Mouse (Mus musculus): ENCODE data around the gene Rtkn2. TPM values are rescaled to one million over a fixed set of nuclear protein-coding genes. Genes with fewer than 3 reads are reported as not detected.

Gene Rtkn2
- polyA plus RNA-seq, 1 experiment from 2014 or later = 7.9 TPM

DNA sequence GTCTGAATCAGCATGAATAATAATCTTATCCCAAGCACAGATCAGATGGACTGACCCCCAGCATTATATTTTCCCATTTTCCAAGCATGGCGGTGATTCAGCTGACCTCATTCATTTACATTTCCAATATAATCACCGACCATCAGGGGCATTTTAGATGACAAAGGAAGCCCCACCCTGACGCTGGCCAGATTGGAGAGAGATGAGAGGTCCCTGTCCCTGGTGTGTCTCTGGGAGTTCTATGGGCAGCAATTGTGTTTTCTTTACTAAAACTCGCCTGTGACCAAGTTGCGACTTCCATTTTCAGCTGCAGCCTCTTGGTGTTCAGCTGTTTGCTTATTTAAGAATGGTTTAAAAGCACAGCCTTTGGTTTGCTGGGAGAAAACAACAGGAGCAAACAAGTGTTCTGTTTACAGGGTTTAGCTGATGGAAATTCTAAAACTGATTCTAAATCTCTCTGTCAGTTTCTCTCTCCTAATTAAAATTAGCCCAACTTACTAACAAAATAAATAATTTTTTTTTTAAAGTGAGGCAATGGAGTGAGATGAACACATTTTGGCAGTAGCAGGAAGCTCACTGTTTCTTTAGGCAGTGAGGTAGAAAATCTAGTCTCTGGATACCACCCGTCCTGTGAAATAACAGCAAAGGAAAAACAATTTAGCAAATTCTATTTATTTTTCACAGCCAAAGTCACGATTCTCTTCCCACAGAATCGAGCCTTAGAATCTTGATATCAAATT is 84.6 kb downstream of the Rtkn2 start:
- 53% methylated on average over 8 of the region's 8 CpGs for WGBS
- Histone ChIP-seq H3K27me3 (no peaks in the 10 kb centered on the region), H3K36me3 (no peaks in the 10 kb centered on the region), H3K27ac (replicated peaks) (no peak overlapping the region), H3K4me3 (replicated peaks) (no peak overlapping the region), H3K4me2 (replicated peaks) (no peak overlapping the region), H3K9me3 (replicated peaks) (no peaks in the 10 kb centered on the region), H3K4me1 (no peaks in the 10 kb centered on the region), H3K9ac (no peak overlapping the region)
- no peak for ATAC-seq (ENCODE audit: insufficient number of reproducible peaks, low FRiP score, low TSS enrichment, low read depth)

DNA sequence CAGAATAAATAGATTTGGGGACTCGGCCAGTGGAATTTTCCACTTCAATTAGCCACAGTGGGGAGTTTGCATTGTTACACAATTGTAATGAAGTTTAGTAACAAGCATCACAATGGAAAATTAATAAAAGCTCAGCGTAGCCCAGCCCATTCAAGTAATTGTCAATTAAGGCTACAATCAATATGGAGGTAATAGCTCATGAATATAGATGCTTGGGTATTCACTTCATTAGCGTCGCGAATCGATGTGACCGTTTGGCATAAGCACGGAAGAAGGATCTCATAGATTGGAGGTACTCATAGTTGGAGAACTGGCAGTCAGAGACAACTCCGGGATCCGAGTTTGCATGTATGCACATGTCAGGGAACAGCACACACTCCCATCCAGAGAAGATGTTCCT is 85.2 kb downstream of the Rtkn2 start:
- 83% methylated on average over 10 of the region's 10 CpGs for whole genome bisulfite sequencing
- Histone ChIP-seq H3K4me3 (replicated peaks) (no peak overlapping the region), H3K9ac (no peak overlapping the region), H3K9me3 (replicated peaks) (no peaks in the 10 kb centered on the region), H3K27ac (replicated peaks) (no peak overlapping the region), H3K4me1 (no peaks in the 10 kb centered on the region), H3K4me2 (replicated peaks) (no peak overlapping the region), H3K27me3 (no peaks in the 10 kb centered on the region), H3K36me3 (no peaks in the 10 kb centered on the region)
- no peak for ATAC-seq (ENCODE audit: insufficient number of reproducible peaks, low FRiP score, low TSS enrichment, low read depth)

DNA sequence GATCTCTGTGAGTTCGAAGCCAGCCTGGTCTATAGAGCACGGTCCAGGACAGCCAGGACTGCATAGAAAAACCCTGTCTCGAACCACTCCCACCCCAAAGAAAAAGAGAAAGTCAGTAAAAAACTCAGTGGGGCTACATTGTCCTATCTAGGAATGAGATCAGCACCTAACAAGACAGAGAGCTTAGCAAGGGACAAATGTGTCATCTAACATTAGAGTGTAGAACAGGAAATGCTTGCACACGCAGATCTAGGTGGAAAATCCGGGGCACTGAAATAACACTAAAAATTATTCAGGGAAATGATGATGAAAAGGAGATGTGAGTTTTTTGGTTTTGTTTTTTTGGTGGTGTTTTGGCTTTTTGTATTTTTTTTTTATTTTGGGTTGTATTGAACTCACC is 86.8 kb downstream of the Rtkn2 start:
- Histone ChIP-seq H3K4me1 (no peaks in the 10 kb centered on the region), H3K4me3 (replicated peaks) (no peak overlapping the region), H3K27me3 (no peaks in the 10 kb centered on the region), H3K27ac (replicated peaks) (no peak overlapping the region), H3K9ac (no peak overlapping the region), H3K4me2 (replicated peaks) (no peak overlapping the region), H3K9me3 (replicated peaks) (no peaks in the 10 kb centered on the region), H3K36me3 (no peaks in the 10 kb centered on the region)
- WGBS = 84% methylated on average over 5 of the region's 5 CpGs
- ATAC-seq (ENCODE audit: insufficient number of reproducible peaks, low FRiP score, low TSS enrichment, low read depth) = no peak

DNA sequence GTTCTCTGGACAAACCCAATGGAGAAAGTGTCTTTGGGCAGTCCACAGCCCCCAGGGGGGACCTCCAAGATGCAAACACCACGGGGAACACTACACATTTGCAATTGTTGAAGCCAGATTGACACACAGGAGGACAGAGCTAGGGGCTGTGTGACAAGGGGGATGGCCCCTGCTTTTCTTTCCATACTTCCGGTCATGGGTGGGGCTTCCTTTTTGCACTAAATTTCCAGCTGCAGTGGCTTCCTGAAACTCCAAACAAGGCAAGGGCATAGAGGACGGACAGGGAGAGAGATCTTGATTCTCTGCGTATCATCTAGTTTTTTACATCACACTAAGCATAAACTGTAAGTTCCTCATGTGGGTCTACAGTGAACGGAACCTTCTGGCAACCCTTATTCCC is 88.6 kb downstream of the Rtkn2 start:
- no peaks in the 10 kb centered on the region for H3K27me3 ChIP-seq
- H3K36me3 ChIP-seq = no peaks in the 10 kb centered on the region
- ATAC-seq (ENCODE audit: insufficient number of reproducible peaks, low FRiP score, low TSS enrichment, low read depth) = no peak
- H3K4me3 ChIP-seq (replicated peaks) = no peak overlapping the region
- H3K27ac ChIP-seq (replicated peaks) = no peak overlapping the region
- H3K4me1 ChIP-seq = no peaks in the 10 kb centered on the region
- no peak overlapping the region for H3K4me2 ChIP-seq (replicated peaks)
- H3K9me3 ChIP-seq (replicated peaks) = no peaks in the 10 kb centered on the region
- H3K9ac ChIP-seq = no peak overlapping the region
- WGBS = 78% methylated on average over 5 of the region's 5 CpGs

DNA sequence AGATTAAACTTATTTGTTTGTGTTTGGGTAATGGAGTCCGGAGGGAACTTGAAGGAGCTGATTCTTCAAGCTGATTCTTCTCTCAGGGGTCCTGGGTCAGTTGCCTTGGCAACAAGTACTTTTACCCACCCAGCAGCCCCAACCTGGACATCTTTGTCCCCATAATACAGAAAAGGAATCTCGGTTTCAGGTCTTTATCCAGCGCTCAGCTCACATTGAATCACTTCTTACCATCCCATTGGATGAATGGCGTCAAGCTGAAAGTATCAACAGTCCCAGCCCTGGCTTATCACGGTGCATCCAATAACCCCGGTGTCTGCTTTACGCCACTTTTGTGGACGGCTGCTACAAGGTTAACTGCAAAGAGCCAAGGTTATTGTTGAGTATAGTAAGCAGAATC is 89.1 kb downstream of the Rtkn2 start:
- WGBS = 88% methylated on average over 8 of the region's 8 CpGs

DNA sequence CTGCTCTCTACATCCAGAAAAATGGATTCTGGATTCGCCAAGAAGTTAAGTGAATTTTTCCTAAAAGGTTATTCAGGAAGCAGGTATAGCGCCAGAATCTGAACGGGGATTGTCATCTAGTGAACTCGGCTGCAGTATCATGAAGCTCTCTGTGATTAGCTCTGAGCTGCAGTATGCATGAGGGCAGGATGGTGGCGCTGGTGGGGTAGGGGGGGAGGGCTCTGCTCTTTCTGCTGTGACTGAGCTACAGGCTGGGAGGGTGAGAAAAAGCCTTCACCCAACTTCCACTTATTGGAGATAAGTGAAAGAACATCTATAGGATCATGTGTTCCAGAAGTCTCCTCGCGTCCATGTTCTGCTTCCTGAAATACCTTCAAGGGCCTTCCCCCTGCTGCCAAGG is 91.7 kb downstream of the Rtkn2 start:
- H3K4me2 ChIP-seq (replicated peaks) = no peak overlapping the region
- 86% methylated on average over 7 of the region's 7 CpGs for WGBS

More for the DNA sequence above, 89.1 kb downstream of the Rtkn2 start:
- no peak for ATAC-seq (ENCODE audit: insufficient number of reproducible peaks, low FRiP score, low TSS enrichment, low read depth)
- Histone ChIP-seq H3K4me2 (replicated peaks) (no peak overlapping the region), H3K27me3 (no peaks in the 10 kb centered on the region), H3K4me1 (no peaks in the 10 kb centered on the region), H3K9me3 (replicated peaks) (no peaks in the 10 kb centered on the region), H3K27ac (replicated peaks) (no peak overlapping the region), H3K9ac (no peak overlapping the region), H3K4me3 (replicated peaks) (no peak overlapping the region), H3K36me3 (no peaks in the 10 kb centered on the region)

GRCm38 (mm10) chr10:68072626-68073025 is 93.3 kb downstream of the Rtkn2 start:
- Histone ChIP-seq H3K36me3 (no peaks in the 10 kb centered on the region), H3K27ac (replicated peaks) (no peak overlapping the region), H3K27me3 (no peaks in the 10 kb centered on the region), H3K4me2 (replicated peaks) (no peak overlapping the region), H3K9ac (no peak overlapping the region), H3K4me1 (no peaks in the 10 kb centered on the region), H3K9me3 (replicated peaks) (no peaks in the 10 kb centered on the region), H3K4me3 (replicated peaks) (no peak overlapping the region)
- no peak for ATAC-seq (ENCODE audit: insufficient number of reproducible peaks, low FRiP score, low TSS enrichment, low read depth)
- WGBS = 86% methylated on average over 4 of the region's 4 CpGs

More for the DNA sequence above, 91.7 kb downstream of the Rtkn2 start:
- Histone ChIP-seq H3K27ac (replicated peaks) (no peak overlapping the region), H3K4me3 (replicated peaks) (no peak overlapping the region), H3K9ac (no peak overlapping the region), H3K4me1 (no peaks in the 10 kb centered on the region), H3K27me3 (no peaks in the 10 kb centered on the region), H3K9me3 (replicated peaks) (no peaks in the 10 kb centered on the region), H3K36me3 (no peaks in the 10 kb centered on the region)
- ATAC-seq (ENCODE audit: insufficient number of reproducible peaks, low FRiP score, low TSS enrichment, low read depth) = no peak

- Histone ChIP-seq H3K4me1 (no peaks in the 10 kb centered on the region), H3K36me3 (no peaks in the 10 kb centered on the region), H3K9me3 (replicated peaks) (no peaks in the 10 kb centered on the region), H3K27me3 (no peaks in the 10 kb centered on the region), H3K4me2 (replicated peaks) (no peak overlapping the region), H3K27ac (replicated peaks) (no peak overlapping the region), H3K4me3 (replicated peaks) (no peak overlapping the region), H3K9ac (no peak overlapping the region)
- 73% methylated on average over 12 of the region's 12 CpGs for WGBS
- ATAC-seq (ENCODE audit: insufficient number of reproducible peaks, low FRiP score, low TSS enrichment, low read depth) = no peak
Measured at GRCm38 (mm10) chr10:68074291-68074690, 94.9 kb downstream of the Rtkn2 start.

DNA sequence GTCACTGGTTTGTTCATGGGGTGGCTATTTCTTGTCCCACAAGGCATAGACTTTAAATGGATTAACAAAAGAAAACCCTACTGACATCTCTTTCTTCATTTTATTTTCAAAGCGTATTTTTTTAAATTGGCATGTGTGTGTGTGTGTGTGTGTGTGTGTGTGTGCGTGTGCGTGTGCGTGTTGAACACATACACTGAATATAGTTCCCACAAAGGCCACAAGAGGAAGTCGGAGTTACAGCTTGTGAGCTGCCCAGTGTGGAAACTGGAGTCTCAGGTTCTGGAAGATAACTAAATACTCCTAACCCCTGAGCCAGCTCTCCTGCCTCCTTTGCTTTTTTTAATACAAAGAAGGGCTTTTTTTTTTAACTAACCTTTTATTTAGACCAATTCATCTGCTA is 95.8 kb downstream of the Rtkn2 start:
- Histone ChIP-seq H3K36me3 (no peaks in the 10 kb centered on the region), H3K9ac (no peak overlapping the region), H3K4me1 (no peaks in the 10 kb centered on the region), H3K4me3 (replicated peaks) (no peak overlapping the region), H3K9me3 (replicated peaks) (no peaks in the 10 kb centered on the region), H3K27me3 (no peaks in the 10 kb centered on the region), H3K27ac (replicated peaks) (no peak overlapping the region), H3K4me2 (replicated peaks) (no peak overlapping the region)
- ATAC-seq (ENCODE audit: insufficient number of reproducible peaks, low FRiP score, low TSS enrichment, low read depth) = no peak
- WGBS = 87% methylated on average over 5 of the region's 5 CpGs

DNA sequence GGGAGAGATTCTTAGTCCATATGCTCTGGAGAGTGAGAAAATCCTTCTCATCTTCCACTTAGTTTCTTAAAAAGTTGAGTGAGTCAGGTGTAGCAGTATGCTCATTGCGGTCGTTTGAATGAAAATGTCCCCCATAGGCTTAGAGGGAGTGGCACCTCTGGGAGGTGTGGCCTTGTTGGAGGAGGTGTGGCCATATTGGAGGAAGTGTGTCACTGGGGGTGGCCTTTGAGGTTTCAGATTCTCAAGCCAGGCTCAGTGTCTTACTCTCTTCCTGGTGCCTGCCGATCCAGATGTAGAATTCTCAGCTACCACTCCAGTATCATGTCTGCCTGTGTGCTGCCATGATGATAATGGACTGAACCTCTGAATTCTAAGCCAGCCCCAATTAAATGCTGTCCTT is 99.3 kb downstream of the Rtkn2 start:
- ATAC-seq (ENCODE audit: insufficient number of reproducible peaks, low FRiP score, low TSS enrichment, low read depth) = no peak
- H3K27me3 ChIP-seq = no peaks in the 10 kb centered on the region
- WGBS = 94% methylated on average over 3 of the region's 3 CpGs
- no peak overlapping the region for H3K4me3 ChIP-seq (replicated peaks)
- H3K36me3 ChIP-seq = no peaks in the 10 kb centered on the region
- no peak overlapping the region for H3K9ac ChIP-seq
- H3K4me1 ChIP-seq = 0 out of 2 replicates have a peak, but pooled peaks cover 2% of the 10 kb centered on the region
- H3K27ac ChIP-seq (replicated peaks) = no peak overlapping the region
- no peak overlapping the region for H3K4me2 ChIP-seq (replicated peaks)
- H3K9me3 ChIP-seq (replicated peaks) = no peaks in the 10 kb centered on the region

DNA sequence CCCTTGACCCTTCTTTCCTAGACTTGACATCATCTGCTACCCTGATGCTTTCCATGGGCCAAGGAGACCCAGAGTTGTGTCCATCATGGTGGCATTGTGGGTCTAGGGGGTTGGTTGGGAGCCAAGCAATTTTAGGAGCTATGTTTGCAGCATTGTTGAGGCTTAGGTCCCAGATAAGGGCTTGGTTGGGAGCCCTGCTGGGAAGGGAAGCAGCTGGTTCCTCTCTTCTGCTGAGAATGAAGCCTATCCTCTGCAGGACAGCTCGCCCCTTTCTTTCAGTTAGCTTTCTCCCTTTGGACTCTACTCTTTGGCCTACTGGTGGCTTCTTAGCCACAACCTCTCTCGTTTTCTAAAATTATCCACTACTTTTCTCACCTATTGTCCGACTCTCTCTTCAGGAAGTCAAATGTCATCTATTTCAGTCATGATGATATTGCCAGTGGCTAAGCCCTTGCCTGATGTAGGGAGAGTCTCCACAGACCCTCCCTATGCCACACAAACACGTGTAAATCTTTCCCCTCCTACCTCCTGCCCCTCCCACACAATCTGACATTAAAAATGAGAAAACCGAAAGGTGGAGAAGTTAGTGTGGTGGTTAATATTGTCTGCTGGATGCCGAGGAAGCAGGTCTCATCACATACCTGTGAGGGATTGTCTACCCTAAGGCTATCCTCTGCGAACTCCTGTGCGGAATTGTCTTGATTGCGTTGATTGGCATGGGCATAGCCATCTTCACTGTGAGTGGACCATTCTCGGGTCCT is 100.7 kb downstream of the Rtkn2 start:
- 70% methylated on average over 10 of the region's 10 CpGs for WGBS
- Histone ChIP-seq H3K36me3 (no peaks in the 10 kb centered on the region), H3K4me3 (replicated peaks) (no peak overlapping the region), H3K27me3 (no peaks in the 10 kb centered on the region), H3K4me1 (0 out of 2 replicates have a peak, but pooled peaks cover 2% of the 10 kb centered on the region), H3K9ac (no peak overlapping the region), H3K4me2 (replicated peaks) (no peak overlapping the region), H3K27ac (replicated peaks) (no peak overlapping the region), H3K9me3 (replicated peaks) (no peaks in the 10 kb centered on the region)
- no peak for ATAC-seq (ENCODE audit: insufficient number of reproducible peaks, low FRiP score, low TSS enrichment, low read depth)
